31 mouse cellular contexts compared by ENCODE assay signal in the genomic region with DNA sequence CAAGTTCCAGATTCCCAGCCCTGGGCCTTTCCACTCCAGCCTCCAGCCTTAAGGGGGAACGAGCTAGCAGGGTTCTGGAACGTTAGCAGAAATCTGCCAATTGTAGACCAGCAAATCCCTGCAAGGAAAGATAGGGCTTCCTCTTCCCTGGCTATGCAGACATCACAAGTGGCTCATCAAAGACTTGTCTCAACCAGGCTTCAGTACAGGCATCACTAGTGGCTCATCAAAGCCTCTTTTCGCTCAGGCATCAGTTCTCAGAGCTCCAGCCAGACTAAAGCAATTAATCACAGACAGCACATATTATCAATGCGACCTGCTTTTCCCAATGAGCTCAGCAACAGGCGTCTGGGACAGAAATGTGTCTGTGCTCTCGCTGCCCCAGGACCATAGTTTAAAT. TPM values are rescaled to one million over a fixed set of nuclear protein-coding genes. Genes with fewer than 3 reads are reported as not detected.
"Had no signal": no experiment of that assay in that cellular context is flagged by ENCODE, and none has a peak within 500 bp of the region (broad histone marks: within the 10 kb centered on the region; RNA-seq: fewer than 3 reads in every experiment).

No protein-coding gene starts in this region.

- H3K36me3 ChIP-seq: heart, embryonic 13.5 days; heart, embryonic 15.5 days; hindbrain, embryonic 13.5 days; intestine, embryonic 15.5 days; kidney, embryonic 15.5 days; limb, embryonic 10.5 days; limb, embryonic 12.5 days; liver, embryonic 13.5 days; liver, embryonic 15.5 days had no signal

- H3K4me3 ChIP-seq: heart, adult 2 months; heart, embryonic 13.5 days; heart, embryonic 15.5 days; hindbrain, embryonic 13.5 days; intestine, embryonic 15.5 days; kidney, embryonic 15.5 days; limb, embryonic 10.5 days; limb, embryonic 12.5 days; liver, embryonic 13.5 days; liver, embryonic 15.5 days had no signal

- H3K4me1 ChIP-seq: heart, embryonic 15.5 days; intestine, embryonic 15.5 days; liver, embryonic 13.5 days; liver, embryonic 15.5 days had no signal

- H3K27me3 ChIP-seq: heart, embryonic 13.5 days; heart, embryonic 15.5 days; intestine, embryonic 15.5 days; kidney, embryonic 15.5 days; limb, embryonic 12.5 days; liver, embryonic 15.5 days had no signal

- H3K9ac ChIP-seq: heart, embryonic 13.5 days; heart, embryonic 15.5 days; hindbrain, embryonic 13.5 days; intestine, embryonic 15.5 days; kidney, embryonic 15.5 days; limb, embryonic 12.5 days; liver, embryonic 13.5 days; liver, embryonic 15.5 days; liver, postnatal 0 days had no signal

- H3K27ac ChIP-seq: heart, adult 2 months; heart, embryonic 13.5 days; heart, embryonic 15.5 days; hindbrain, embryonic 13.5 days; intestine, embryonic 15.5 days; kidney, embryonic 15.5 days; kidney, postnatal 0 days; limb, embryonic 10.5 days; limb, embryonic 12.5 days; liver, embryonic 13.5 days; liver, embryonic 15.5 days had no signal

- H3K4me2 ChIP-seq: heart, embryonic 13.5 days; heart, embryonic 15.5 days; hindbrain, embryonic 13.5 days; intestine, embryonic 15.5 days; kidney, embryonic 15.5 days; limb, embryonic 12.5 days; liver, embryonic 11.5 days; liver, embryonic 13.5 days; liver, embryonic 15.5 days had no signal

- DNase-seq: gastrocnemius, postnatal 14 days; gastrocnemius, postnatal 36 days; heart, adult 11 months; heart, adult 2 months; heart, postnatal 36 days; kidney, adult 2 months; kidney, adult 9 months; kidney, postnatal 14 days; kidney, postnatal 36 days; layer of hippocampus, adult 9-11 months; layer of hippocampus, postnatal 36 days; liver; liver, embryonic 13.5 days; liver, postnatal 0 days had no signal

- H3K9me3 ChIP-seq: heart, embryonic 15.5 days; hindbrain, embryonic 13.5 days; intestine, embryonic 15.5 days had no signal

- ATAC-seq: hindbrain, embryonic 16.5 days; inflammation-experienced regulatory T-cells, adult 6 months; intestine, embryonic 15.5 days; intestine, postnatal 0 days; liver, postnatal 0 days had no signal

RNA-seq across cellular contexts. Expression of a gene that starts 38.4 kb away (rescaled TPM):
- total RNA-seq: gastrocnemius, adult 8-10 months; gastrocnemius, postnatal 36 days; heart, adult 2 months; hematopoietic stem cell, adult 5-6 weeks had no signal
- polyA plus RNA-seq: limb, embryonic 10.5 days; liver, embryonic 13.5 days; liver, embryonic 15.5 days; liver, postnatal 0 days had no signal

RNA-seq across cellular contexts. Expression of a gene that starts 40.4 kb away (rescaled TPM):
- total RNA-seq: heart, postnatal 14 days; heart, postnatal 36 days; hematopoietic stem cell, adult 5-6 weeks had no signal
- polyA plus RNA-seq: gonadal fat pad, adult 2 months; inflammation-experienced regulatory T-cells, adult 6 months had no signal
